Mouse (Mus musculus) forebrain, embryonic 15.5 days (tissue): ENCODE data around the gene Asb8. TPM values are rescaled to one million over a fixed set of nuclear protein-coding genes. Genes with fewer than 3 reads are reported as not detected.

Experiments
- ATAC-seq: fragments of 200-750 bp; cut with Nextera tagmentation; replicated peaks from 2 replicates; pipeline ENCODE4 v1.8.0; 2017; ENCODE audit warnings: mild to moderate bottlenecking, moderate TSS enrichment, moderate library complexity
- H3K27ac ChIP-seq: fragments of 300-500 bp; sonication (generic); replicated peaks from 2 replicates; pipeline ENCODE4 v1.5.1; 2015; ENCODE audit warnings: mild to moderate bottlenecking, inconsistent platforms
- H3K27me3 ChIP-seq: fragments of 300-500 bp; sonication (generic); 2 replicates; pipeline ENCODE4 v1.6.1; 2015; ENCODE audit warnings: inconsistent platforms
- H3K36me3 ChIP-seq: fragments of 300-500 bp; sonication (generic); 2 replicates; pipeline ENCODE4 v1.6.1; 2015; ENCODE audit warnings: mild to moderate bottlenecking, inconsistent platforms
- H3K4me1 ChIP-seq: fragments of 300-500 bp; sonication (generic); 2 replicates; pipeline ENCODE4 v1.6.1; 2015; ENCODE audit warnings: inconsistent platforms
- H3K4me2 ChIP-seq: fragments of 300-500 bp; sonication (generic); replicated peaks from 2 replicates; pipeline ENCODE4 v1.6.1; 2015; ENCODE audit warnings: mild to moderate bottlenecking, inconsistent platforms
- H3K4me3 ChIP-seq: fragments of 300-500 bp; sonication (generic); 2 replicates; pipeline ENCODE4 v1.5.1; 2015; ENCODE audit warnings: mild to moderate bottlenecking, inconsistent platforms
- H3K9ac ChIP-seq: fragments of 300-500 bp; sonication (generic); replicated peaks from 2 replicates; pipeline ENCODE4 v1.6.1; 2015; ENCODE audit warnings: mild to moderate bottlenecking, inconsistent platforms
- H3K9me3 ChIP-seq: fragments of 300-500 bp; sonication (generic); 2 replicates; pipeline ENCODE4 v1.6.1; 2016; ENCODE audit warnings: inconsistent platforms
- WGBS: fragments of 180-500 bp; shearing (Covaris S2); methylation state at CpG from one replicate; pipeline ENCODE4 v1.1.7; 2015; ENCODE audit warnings: mixed read lengths; 5-methylcytosine and 5-hydroxymethylcytosine counted together
- polyA plus RNA-seq: library from polyadenylated mRNA; unstranded; fragments of >200 nt; fragmentation: Nextera tagmentation; extraction: Ambion mirVana; gene quantifications from 2 replicates; pipeline ENCODE4 v1.2.1, GENCODE M21; 2015

The Asb8 gene
- polyA plus RNA-seq, 1 experiment from 2014 or later, result 45.0 TPM

GRCm38 (mm10) chr15:98108297-98109152 is 56.9 kb downstream of the Asb8 start:
- Histone ChIP-seq H3K9me3 (no peaks in the 10 kb centered on the region), H3K4me3 (peak overlapping the region; percentile 75), H3K9ac (peak overlapping the region; percentile 86), H3K4me1 (peaks cover 26% of the 10 kb centered on the region), H3K27ac (peak overlapping the region; percentile 84), H3K36me3 (peaks cover 5% of the 10 kb centered on the region; the same call in 1 of the 2 replicates), H3K27me3 (no peaks in the 10 kb centered on the region), H3K4me2 (peak overlapping the region; percentile 70)
- 2% methylated on average over 37 of the region's 37 CpGs for WGBS
- peak; percentile 98 for ATAC-seq

DNA sequence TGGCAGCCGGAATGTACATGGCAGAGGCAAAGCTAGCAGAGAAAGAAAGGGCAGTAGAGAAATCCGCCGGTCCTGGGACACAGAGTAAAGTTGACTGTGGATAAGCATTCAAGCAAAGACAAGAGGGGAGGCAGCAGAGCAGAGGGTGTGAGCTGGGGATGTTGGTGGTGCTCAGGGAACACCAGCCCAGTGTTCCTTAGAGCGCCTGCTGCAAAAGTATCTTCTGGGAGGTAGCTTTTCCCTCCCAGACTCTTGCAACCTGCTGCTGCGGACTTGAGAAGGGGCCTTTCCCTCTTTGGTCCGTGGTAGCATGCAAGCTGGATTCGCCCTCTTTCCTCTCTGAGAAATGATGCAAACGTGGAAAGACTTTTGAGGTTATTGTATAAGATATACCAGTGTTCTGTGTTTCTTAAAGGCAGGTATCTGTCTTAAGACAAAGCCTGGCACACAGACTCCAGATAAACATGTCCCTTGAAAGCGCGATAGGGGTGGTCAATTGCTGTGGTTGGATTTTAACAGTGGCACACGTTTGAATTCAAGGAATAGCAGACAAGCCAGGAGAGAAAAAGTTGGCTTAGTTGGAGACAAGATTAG is 57.6 kb downstream of the Asb8 start:
- ATAC-seq, result peak; percentile 7; the same call in 1 of the 2 replicates
- H3K27ac ChIP-seq, result peak overlapping the region; percentile 84

GRCm38 (mm10) chr15:98107230-98107629 is 58.2 kb downstream of the Asb8 start:
- no peak overlapping the region for H3K4me2 ChIP-seq
- H3K4me1 ChIP-seq, result peaks cover 26% of the 10 kb centered on the region
- no peak overlapping the region for H3K9ac ChIP-seq
- no peak for ATAC-seq
- H3K27ac ChIP-seq, result no peak overlapping the region
- H3K27me3 ChIP-seq, result no peaks in the 10 kb centered on the region
- no peak overlapping the region for H3K4me3 ChIP-seq
- 81% methylated on average over 6 of the region's 6 CpGs for WGBS
- H3K9me3 ChIP-seq, result no peaks in the 10 kb centered on the region
- peaks cover 3% of the 10 kb centered on the region; the same call in 1 of the 2 replicates for H3K36me3 ChIP-seq

More for the DNA sequence above, 57.6 kb downstream of the Asb8 start:
- 35% methylated on average over 11 of the region's 11 CpGs for WGBS
- H3K9ac ChIP-seq, result peak overlapping the region; percentile 86
- no peaks in the 10 kb centered on the region for H3K27me3 ChIP-seq
- H3K4me1 ChIP-seq, result peaks cover 26% of the 10 kb centered on the region
- H3K36me3 ChIP-seq, result peaks cover 5% of the 10 kb centered on the region; the same call in 1 of the 2 replicates
- peak overlapping the region; percentile 70 for H3K4me2 ChIP-seq
- H3K9me3 ChIP-seq, result no peaks in the 10 kb centered on the region
- peak overlapping the region; percentile 75 for H3K4me3 ChIP-seq

GRCm38 (mm10) chr15:98106506-98106905 is 58.9 kb downstream of the Asb8 start:
- Histone ChIP-seq H3K36me3 (no peaks in the 10 kb centered on the region), H3K4me2 (no peak overlapping the region), H3K4me1 (peaks cover 26% of the 10 kb centered on the region), H3K27me3 (no peaks in the 10 kb centered on the region), H3K9ac (no peak overlapping the region), H3K27ac (no peak overlapping the region), H3K9me3 (no peaks in the 10 kb centered on the region), H3K4me3 (no peak overlapping the region)
- 80% methylated on average over 6 of the region's 6 CpGs for WGBS
- no peak for ATAC-seq

- H3K4me3 ChIP-seq, result no peak overlapping the region
- no peak overlapping the region for H3K9ac ChIP-seq
- H3K4me2 ChIP-seq, result no peak overlapping the region
- H3K4me1 ChIP-seq, result no peaks in the 10 kb centered on the region
- H3K9me3 ChIP-seq, result no peaks in the 10 kb centered on the region
- 91% methylated on average over 6 of the region's 6 CpGs for WGBS
- no peaks in the 10 kb centered on the region for H3K27me3 ChIP-seq
- H3K36me3 ChIP-seq, result no peaks in the 10 kb centered on the region
- no peak overlapping the region for H3K27ac ChIP-seq
- ATAC-seq, result no peak
Observed at GRCm38 (mm10) chr15:98102401-98102800, 63.0 kb downstream of the Asb8 start.

DNA sequence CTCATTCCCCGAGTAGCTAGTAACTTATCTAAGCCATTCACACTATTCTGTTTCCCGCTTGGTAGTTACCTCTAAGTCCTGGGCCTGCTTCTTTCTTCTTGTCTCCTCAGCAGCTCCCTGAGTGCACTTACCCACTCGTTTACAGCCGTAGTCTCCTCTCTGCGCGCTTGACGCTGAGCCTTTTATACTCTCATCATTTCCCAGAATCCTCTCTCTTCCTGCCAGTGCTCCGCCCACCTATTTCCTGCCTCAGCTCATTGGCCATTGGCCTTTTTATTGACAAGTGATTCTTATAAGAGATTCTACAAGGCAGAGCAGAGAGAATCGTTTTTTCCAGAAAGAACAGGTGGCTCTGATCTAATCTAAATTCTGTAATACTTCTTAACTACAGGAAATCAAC is 66.9 kb downstream of the Asb8 start:
- WGBS, result 90% methylated on average over 9 of the region's 9 CpGs
- no peak overlapping the region for H3K4me2 ChIP-seq
- H3K9ac ChIP-seq, result no peak overlapping the region
- H3K4me3 ChIP-seq, result no peak overlapping the region
- no peaks in the 10 kb centered on the region for H3K27me3 ChIP-seq
- H3K9me3 ChIP-seq, result no peaks in the 10 kb centered on the region
- H3K27ac ChIP-seq, result no peak overlapping the region
- no peaks in the 10 kb centered on the region for H3K36me3 ChIP-seq
- peaks cover 6% of the 10 kb centered on the region for H3K4me1 ChIP-seq
- no peak for ATAC-seq

DNA sequence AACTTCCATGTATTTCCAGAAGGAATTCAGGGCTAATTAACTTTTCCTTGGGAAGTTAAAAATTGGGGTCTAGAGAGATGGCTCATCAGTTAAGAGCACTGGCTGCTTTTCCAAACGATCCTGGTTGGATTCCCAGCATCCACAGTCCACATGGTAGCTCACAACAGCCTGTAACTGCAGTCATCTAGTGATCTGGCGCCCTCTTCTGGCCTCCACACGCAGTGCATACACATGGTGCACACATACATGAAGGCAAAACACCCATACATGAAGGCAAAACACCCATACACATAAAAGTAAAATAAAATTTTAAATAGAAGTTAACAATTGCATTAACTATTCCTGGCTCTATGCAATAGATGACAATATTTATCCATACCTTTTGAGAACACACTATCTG is 68.5 kb downstream of the Asb8 start:
- Histone ChIP-seq H3K9ac (no peak overlapping the region), H3K27ac (no peak overlapping the region), H3K4me2 (no peak overlapping the region), H3K9me3 (no peaks in the 10 kb centered on the region), H3K4me1 (peaks cover 12% of the 10 kb centered on the region), H3K4me3 (no peak overlapping the region), H3K27me3 (no peaks in the 10 kb centered on the region), H3K36me3 (no peaks in the 10 kb centered on the region)
- no peak for ATAC-seq
- 51% methylated on average over 3 of the region's 3 CpGs for WGBS

- Histone ChIP-seq H3K4me1 (peaks cover 25% of the 10 kb centered on the region), H3K4me2 (no peak overlapping the region), H3K4me3 (no peak overlapping the region), H3K27me3 (no peaks in the 10 kb centered on the region), H3K9me3 (no peaks in the 10 kb centered on the region), H3K36me3 (no peaks in the 10 kb centered on the region), H3K27ac (no peak overlapping the region), H3K9ac (no peak overlapping the region)
- WGBS, result 91% methylated on average over 12 of the region's 12 CpGs
- ATAC-seq, result no peak
Observed at GRCm38 (mm10) chr15:98094905-98095304, 70.5 kb downstream of the Asb8 start.

- H3K4me1 ChIP-seq, result peaks cover 25% of the 10 kb centered on the region
- peak; percentile 93 for ATAC-seq
- peak within 1 kb of the TSS; percentile 61 for H3K4me2 ChIP-seq
Observed at GRCm38 (mm10) chr15:98093121-98094011, 72.1 kb downstream of the Asb8 start, which contains the start of gene Senp1. TSS of gene Senp1 (minus strand) at chr15:98093744.

GRCm38 (mm10) chr15:98092372-98093120 is 72.9 kb downstream of the Asb8 start, which contains the start of gene Pfkm:
TSS of gene Pfkm (plus strand) at chr15:98092589.
- WGBS, result under 1% methylated on average over 30 of the region's 30 CpGs
- no peak for ATAC-seq
- no peaks in the 10 kb centered on the region for H3K9me3 ChIP-seq
- no peaks in the 10 kb centered on the region; the same call in 1 of the 2 replicates for H3K36me3 ChIP-seq
- peak within 1 kb of the TSS; percentile 79 for H3K4me3 ChIP-seq
- peaks cover 25% of the 10 kb centered on the region for H3K4me1 ChIP-seq
- H3K27me3 ChIP-seq, result no peaks in the 10 kb centered on the region
- peak within 1 kb of the TSS; percentile 85 for H3K9ac ChIP-seq
- peak within 1 kb of the TSS; percentile 61 for H3K4me2 ChIP-seq
- H3K27ac ChIP-seq, result peak within 1 kb of the TSS; percentile 90

More at GRCm38 (mm10) chr15:98093121-98094011, 72.1 kb downstream of the Asb8 start, which contains the start of gene Senp1:
- no peaks in the 10 kb centered on the region; the same call in 1 of the 2 replicates for H3K36me3 ChIP-seq
- H3K9ac ChIP-seq, result peak within 1 kb of the TSS; percentile 85
- peak within 1 kb of the TSS; percentile 79 for H3K4me3 ChIP-seq
- peak within 1 kb of the TSS; percentile 90 for H3K27ac ChIP-seq
- WGBS, result under 1% methylated on average over 58 of the region's 58 CpGs
- no peaks in the 10 kb centered on the region for H3K27me3 ChIP-seq
- no peaks in the 10 kb centered on the region for H3K9me3 ChIP-seq

DNA sequence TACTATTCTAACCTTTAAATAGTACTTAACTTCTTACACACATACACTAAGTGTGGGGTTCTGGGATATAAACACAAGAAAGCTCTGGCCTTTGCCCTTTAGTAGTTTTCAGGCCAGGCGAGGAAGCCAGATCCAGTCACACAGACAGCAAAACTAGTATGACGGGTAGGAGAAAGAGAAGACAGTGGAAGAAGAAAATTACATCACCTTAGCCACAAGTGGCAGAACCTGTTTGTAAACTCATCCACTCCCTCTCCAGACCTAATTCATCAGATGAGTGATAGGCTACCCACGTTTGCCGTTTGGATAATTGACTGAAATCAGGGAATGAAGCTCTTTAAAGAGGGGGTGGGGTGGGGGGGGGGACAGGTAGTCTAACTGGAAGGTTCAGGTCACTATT is 73.6 kb downstream of the Asb8 start:
- WGBS, result 37% methylated on average over 4 of the region's 4 CpGs
- Histone ChIP-seq H3K9me3 (no peaks in the 10 kb centered on the region), H3K4me3 (peak overlapping the region; percentile 79), H3K27ac (no peak overlapping the region), H3K27me3 (no peaks in the 10 kb centered on the region), H3K4me1 (peaks cover 25% of the 10 kb centered on the region), H3K36me3 (no peaks in the 10 kb centered on the region; the same call in 1 of the 2 replicates), H3K9ac (0 out of 2 replicates have a peak overlapping the region, but pooled peaks have one; percentile 85), H3K4me2 (peak overlapping the region; percentile 61)
- ATAC-seq, result no peak
